Mouse (Mus musculus) embryonic fibroblast, embryonic 13.5 days (primary cell): Measurements from ENCODE around the gene Fkbp11. TPM values are rescaled to one million over a fixed set of nuclear protein-coding genes. Genes with fewer than 3 reads are reported as not detected.

Source experiments
- H3K27ac ChIP-seq: 2 replicates; pipeline ENCODE4 v1.5.1; 2012; ENCODE audit warnings: low read length, control low read depth, inconsistent platforms; ENCODE audit not compliant: insufficient read depth
- H3K4me1 ChIP-seq: 2 replicates; pipeline ENCODE4 v1.6.1; 2011; ENCODE audit warnings: low read length; ENCODE audit not compliant: control insufficient read depth, insufficient read depth
- H3K4me3 ChIP-seq: 2 replicates; pipeline ENCODE4 v1.5.1; 2011; ENCODE audit warnings: mild to moderate bottlenecking, control low read depth, low read length; ENCODE audit not compliant: insufficient read depth
- CTCF ChIP-seq: IDR thresholded peaks from 2 replicates; pipeline ENCODE4 v1.5.1; 2011; ENCODE audit warnings: mild to moderate bottlenecking, control low read depth, low read length, moderate library complexity, borderline replicate concordance; ENCODE audit not compliant: insufficient read depth
- POLR2A ChIP-seq: IDR thresholded peaks from 2 replicates; pipeline ENCODE4 v1.6.1; 2011; ENCODE audit warnings: low read depth, mild to moderate bottlenecking, control low read depth, low read length, moderate library complexity
- polyA plus RNA-seq: library from polyadenylated mRNA; stranded (reverse); fragments of >200 nt; gene quantifications from 2 replicates; pipeline ENCODE4 v1.2.4, GENCODE M21; 2011; ENCODE audit warnings: low read depth; ENCODE audit not compliant: missing spikeins, insufficient read length

Gene Fkbp11
- polyA plus RNA-seq, 1 experiment, result 48.6 TPM

- Histone ChIP-seq H3K27ac (no peak overlapping the region), H3K4me1 (no peaks in the 10 kb centered on the region; the same call in 1 of the 2 replicates), H3K4me3 (no peak overlapping the region)
- TF ChIP-seq CTCF (no peak), POLR2A (no peak)
Observed at GRCm38 (mm10) chr15:98740219-98740618, 12.2 kb upstream of the Fkbp11 start.

GRCm38 (mm10) chr15:98738796-98739195 is 10.8 kb upstream of the Fkbp11 start:
- no peak overlapping the region for H3K4me3 ChIP-seq
- H3K4me1 ChIP-seq, result no peaks in the 10 kb centered on the region; the same call in 1 of the 2 replicates
- no peak overlapping the region for H3K27ac ChIP-seq
- TF ChIP-seq POLR2A (no peak), CTCF (0 out of 2 replicates have a peak, but pooled peaks have one; percentile 5)

- H3K4me3 ChIP-seq, result no peak overlapping the region
- no peak for TF ChIP-seq POLR2A
- TF ChIP-seq CTCF, result peak; percentile 44; the same call in 1 of the 2 replicates
- H3K27ac ChIP-seq, result no peak overlapping the region
- H3K4me1 ChIP-seq, result no peaks in the 10 kb centered on the region; the same call in 1 of the 2 replicates
Observed at GRCm38 (mm10) chr15:98737881-98738280, 9.9 kb upstream of the Fkbp11 start.

- Histone ChIP-seq H3K4me1 (no peaks in the 10 kb centered on the region; the same call in 1 of the 2 replicates), H3K27ac (no peak overlapping the region), H3K4me3 (no peak overlapping the region)
- TF ChIP-seq CTCF, result no peak
- no peak for TF ChIP-seq POLR2A
Observed at GRCm38 (mm10) chr15:98736521-98736920, 8.5 kb upstream of the Fkbp11 start.

GRCm38 (mm10) chr15:98733976-98734566 is 6.1 kb upstream of the Fkbp11 start:
- Histone ChIP-seq H3K27ac (no peak overlapping the region), H3K4me1 (no peaks in the 10 kb centered on the region; the same call in 1 of the 2 replicates), H3K4me3 (no peak overlapping the region)
- TF ChIP-seq CTCF (no peak), POLR2A (no peak)

DNA sequence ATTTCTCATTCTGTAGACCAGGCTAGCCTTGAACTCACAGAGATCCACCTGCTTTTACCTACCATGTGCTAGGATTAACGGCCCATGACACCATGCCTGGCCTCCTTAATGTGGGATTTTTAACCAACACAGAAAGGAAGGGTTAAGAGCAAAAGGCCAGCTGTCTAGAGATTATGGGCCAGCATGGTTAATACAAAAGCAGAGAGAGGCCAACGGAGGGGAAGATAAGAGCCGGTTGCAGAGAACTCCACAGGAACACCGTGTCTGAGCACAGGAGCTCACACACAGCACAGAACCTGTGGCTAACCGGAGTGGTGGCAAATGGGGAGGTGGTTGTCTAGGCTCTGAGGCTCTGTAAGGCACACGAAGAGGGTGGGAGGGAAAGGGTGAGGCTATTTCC is 5.4 kb upstream of the Fkbp11 start:
- H3K27ac ChIP-seq, result no peak overlapping the region
- no peak overlapping the region for H3K4me3 ChIP-seq
- H3K4me1 ChIP-seq, result no peaks in the 10 kb centered on the region; the same call in 1 of the 2 replicates
- TF ChIP-seq POLR2A (no peak), CTCF (no peak)

DNA sequence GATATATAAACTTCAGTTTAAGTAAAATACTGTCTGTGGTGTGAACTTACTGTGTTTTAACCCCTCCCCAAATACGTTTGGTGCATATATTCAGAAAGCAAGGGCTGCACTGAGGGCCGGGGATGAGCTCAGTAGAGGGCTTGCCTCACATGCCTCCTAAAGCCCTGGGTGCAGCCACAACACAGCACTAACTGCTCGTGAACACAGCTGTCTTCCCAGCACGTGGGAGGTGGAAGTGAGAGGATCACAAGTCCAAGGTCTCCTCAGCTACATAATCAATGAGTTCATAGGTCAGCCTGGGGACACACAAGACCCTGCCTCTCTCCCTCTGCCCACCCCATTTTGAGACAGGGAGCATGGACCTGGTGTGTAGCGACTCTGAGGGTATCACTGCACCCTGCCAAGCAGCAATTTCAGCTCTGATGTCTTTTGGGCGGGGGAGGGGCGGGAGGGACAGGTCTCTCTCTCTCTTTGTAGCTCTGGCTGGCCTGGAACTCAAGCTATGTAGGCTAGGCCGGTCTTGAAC is 4.1 kb upstream of the Fkbp11 start:
- H3K27ac ChIP-seq, result no peak overlapping the region
- H3K4me3 ChIP-seq, result no peak overlapping the region
- no peaks in the 10 kb centered on the region; the same call in 1 of the 2 replicates for H3K4me1 ChIP-seq
- TF ChIP-seq CTCF (no peak), POLR2A (no peak)

- H3K4me1 ChIP-seq, result no peaks in the 10 kb centered on the region; the same call in 1 of the 2 replicates
- no peak overlapping the region for H3K4me3 ChIP-seq
- H3K27ac ChIP-seq, result no peak overlapping the region
- TF ChIP-seq POLR2A, result no peak
- TF ChIP-seq CTCF, result no peak
Observed at GRCm38 (mm10) chr15:98730790-98731189, 2.8 kb upstream of the Fkbp11 start.

DNA sequence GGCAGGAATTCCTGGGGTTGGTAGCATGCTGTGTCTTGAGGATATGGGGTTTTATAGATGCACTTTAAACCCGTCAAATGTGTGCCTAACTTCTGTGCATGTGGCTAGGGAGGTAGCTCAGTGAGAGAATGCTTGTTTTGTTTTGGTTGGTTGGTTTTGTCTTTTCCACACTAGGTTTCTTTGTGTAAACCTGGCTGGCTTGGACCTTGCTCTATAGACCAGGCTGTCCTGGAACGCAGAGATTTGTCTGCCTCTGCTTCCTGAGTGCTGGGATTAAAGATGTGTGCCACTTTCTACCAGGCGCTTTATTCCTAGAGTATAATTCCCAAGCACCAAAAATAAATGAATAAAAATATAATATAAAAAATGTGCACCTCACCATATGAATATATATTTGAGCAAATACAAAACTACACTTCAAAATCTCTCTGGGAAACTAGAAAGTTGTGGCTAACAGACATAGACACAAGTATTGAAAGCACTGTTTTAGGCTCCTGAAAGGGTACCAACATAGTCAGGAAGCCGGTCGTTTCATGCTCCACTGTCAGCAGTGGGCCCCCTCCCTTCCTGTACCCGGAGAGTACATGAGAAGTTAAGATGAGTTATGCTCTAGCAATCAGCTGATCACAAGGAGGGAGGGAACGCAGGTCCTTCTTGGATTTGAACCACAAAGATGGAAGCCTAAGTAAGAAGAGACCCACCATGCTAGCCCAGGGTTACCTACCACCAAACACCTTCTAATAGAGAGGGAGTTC is 2.0 kb upstream of the Fkbp11 start:
- no peak for TF ChIP-seq POLR2A
- no peak for TF ChIP-seq CTCF
- Histone ChIP-seq H3K27ac (no peak overlapping the region), H3K4me1 (no peaks in the 10 kb centered on the region; the same call in 1 of the 2 replicates), H3K4me3 (no peak overlapping the region)

- Histone ChIP-seq H3K4me1 (no peaks in the 10 kb centered on the region), H3K27ac (no peak overlapping the region), H3K4me3 (no peak overlapping the region)
- TF ChIP-seq POLR2A (no peak), CTCF (no peak)
Observed at GRCm38 (mm10) chr15:98728366-98728765, 368 bp upstream of the Fkbp11 start.
